8 mouse cellular contexts compared by ENCODE assay signal in the genomic region with DNA sequence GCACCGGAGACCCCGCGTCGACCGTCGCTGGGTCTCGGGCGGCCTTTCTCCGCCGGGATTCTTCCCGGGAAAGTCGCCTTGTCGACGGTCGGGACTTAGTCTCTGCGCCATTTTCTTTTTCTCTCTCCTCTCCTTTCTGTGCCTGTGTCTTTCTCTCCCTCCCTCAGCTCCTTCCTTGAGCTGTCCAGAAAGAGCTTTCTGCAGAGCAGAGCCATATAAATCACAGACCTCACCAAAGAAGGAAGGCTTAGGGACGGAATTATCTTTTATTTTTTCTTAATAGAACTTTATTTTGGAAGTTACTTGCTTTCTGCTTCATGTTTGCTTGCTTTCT. TPM values are rescaled to one million over a fixed set of nuclear protein-coding genes. Genes with fewer than 3 reads are reported as not detected.
A peak's percentile ranks its signal among the peaks of the same experiment; 100 is the strongest.
DNase-seq lines count a peak whose midpoint lies in the region; ATAC-seq and TF ChIP-seq lines count a peak whose summit lies in the region.

No protein-coding gene starts in this region.

- ATAC-seq in forebrain, embryonic 13.5 days = no peak
- ATAC-seq in liver, embryonic 13.5 days (ENCODE audit: low read depth) = no peak
- ATAC-seq in stomach, postnatal 0 days (ENCODE audit: low FRiP score, low TSS enrichment) = no peak

- H3K4me2 ChIP-seq in forebrain, embryonic 13.5 days = peak overlapping the region; percentile 90
- peak overlapping the region; percentile 74 for H3K4me2 ChIP-seq in liver, embryonic 13.5 days
- H3K4me2 ChIP-seq in stomach, postnatal 0 days (replicated peaks; ENCODE audit: low read depth) = peak overlapping the region; percentile 47

- no peak for TF ChIP-seq EP300 in stomach, postnatal 0 days (optimal IDR thresholded peaks at IDR 0.05)

- H3K4me3 ChIP-seq in forebrain, embryonic 13.5 days = peak overlapping the region; percentile 100
- H3K4me3 ChIP-seq in liver, embryonic 13.5 days (replicated peaks) = peak overlapping the region; percentile 100
- peak overlapping the region; percentile 100 for H3K4me3 ChIP-seq in stomach, postnatal 0 days (ENCODE audit: low read depth, low read length)

- peak; percentile 41 for DNase-seq in kidney, adult 9 months
- DNase-seq in kidney, postnatal 4 days = no peak
- peak; percentile 51 for DNase-seq in MN1 (ENCODE audit: low spot score)
- no peak for DNase-seq in liver, embryonic 13.5 days
- DNase-seq in stomach, postnatal 0 days (ENCODE audit: low spot score) = no peak
- no peak for DNase-seq in ovary, postnatal 10 days (ENCODE audit: low spot score)
- DNase-seq in cerebellum, postnatal 14 days = no peak

- H3K9me3 ChIP-seq in forebrain, embryonic 13.5 days (replicated peaks) = no peaks in the 10 kb centered on the region
- H3K9me3 ChIP-seq in liver, embryonic 13.5 days (replicated peaks) = no peaks in the 10 kb centered on the region
- H3K9me3 ChIP-seq in stomach, postnatal 0 days (ENCODE audit: control insufficient read depth, low read length) = no peaks in the 10 kb centered on the region

- H3K27ac ChIP-seq in forebrain, embryonic 13.5 days = peak overlapping the region; percentile 99
- peak overlapping the region; percentile 97 for H3K27ac ChIP-seq in liver, embryonic 13.5 days
- peak overlapping the region; percentile 99 for H3K27ac ChIP-seq in stomach, postnatal 0 days (replicated peaks)

- no peaks in the 10 kb centered on the region for H3K36me3 ChIP-seq in forebrain, embryonic 13.5 days (ENCODE audit: poor library complexity, severe bottlenecking)
- peaks cover 5% of the 10 kb centered on the region; the same call in 1 of the 2 replicates for H3K36me3 ChIP-seq in liver, embryonic 13.5 days
- H3K36me3 ChIP-seq in stomach, postnatal 0 days (ENCODE audit: control insufficient read depth, insufficient read depth, low read length) = no peaks in the 10 kb centered on the region

- H3K4me1 ChIP-seq in forebrain, embryonic 13.5 days = peaks cover 33% of the 10 kb centered on the region
- peaks cover 43% of the 10 kb centered on the region for H3K4me1 ChIP-seq in liver, embryonic 13.5 days (replicated peaks)
- H3K4me1 ChIP-seq in stomach, postnatal 0 days (replicated peaks; ENCODE audit: control insufficient read depth, insufficient read depth) = peaks cover 4% of the 10 kb centered on the region

- WGBS in forebrain, embryonic 13.5 days = under 1% methylated on average over 17 of the region's 17 CpGs
- WGBS in liver, embryonic 13.5 days (ENCODE audit: insufficient replicate concordance) = under 1% methylated on average over 17 of the region's 17 CpGs
- under 1% methylated on average over 17 of the region's 17 CpGs for WGBS in stomach, postnatal 0 days

- peak overlapping the region; percentile 100 for H3K9ac ChIP-seq in forebrain, embryonic 13.5 days
- H3K9ac ChIP-seq in liver, embryonic 13.5 days = peak overlapping the region; percentile 100
- H3K9ac ChIP-seq in stomach, postnatal 0 days (ENCODE audit: low read length) = peak overlapping the region; percentile 100

- TF ChIP-seq CTCF in stomach, postnatal 0 days (IDR thresholded peaks at IDR 0.05; ENCODE audit: low read depth) = no peak

- no peaks in the 10 kb centered on the region for H3K27me3 ChIP-seq in forebrain, embryonic 13.5 days
- H3K27me3 ChIP-seq in liver, embryonic 13.5 days = 0 out of 2 replicates have a peak, but pooled peaks cover 2% of the 10 kb centered on the region
- H3K27me3 ChIP-seq in stomach, postnatal 0 days (ENCODE audit: control insufficient read depth, insufficient read depth, low read length) = no peaks in the 10 kb centered on the region

RNA-seq across cellular contexts. Expression of a gene that starts 1.1 kb away (rescaled TPM):
- 126 and 149 TPM in 2 replicates for polyA plus RNA-seq in forebrain, embryonic 13.5 days (2015; fragmentation: Nextera tagmentation; extraction: Ambion mirVana)
- polyA plus RNA-seq in liver, embryonic 13.5 days (2015; fragmentation: Nextera tagmentation; extraction: Ambion mirVana) = 70.9 and 86.6 TPM in 2 replicates
- polyA plus RNA-seq in stomach, postnatal 0 days (2015; fragmentation: Nextera tagmentation; extraction: Ambion mirVana) = 29.7 and 30.6 TPM in 2 replicates

Comparison
In these comparisons a context has a peak if more than half of its experiments do, and no peak if none do; other contexts are left out.
1. DNase-seq: peak in kidney, adult 9 months (single experiment) and MN1 (single experiment); none in kidney, postnatal 4 days (0 of 2), liver, embryonic 13.5 days (single experiment), stomach, postnatal 0 days (single experiment), ovary, postnatal 10 days (single experiment) and cerebellum, postnatal 14 days (0 of 2).
2. Peak in every context shown above with its lines, with median percentiles within 50 percentile points of each other: H3K27ac ChIP-seq, H3K4me2 ChIP-seq, H3K4me3 ChIP-seq and H3K9ac ChIP-seq.